Mouse (Mus musculus): ENCODE measurements around the gene Sdc1. TPM values are rescaled to one million over a fixed set of nuclear protein-coding genes. Genes with fewer than 3 reads are reported as not detected.

Gene Sdc1
- polyA plus RNA-seq, 1 experiment from 2014 or later: 35.0 TPM

- 73% methylated on average over 7 of the region's 7 CpGs for WGBS
Observed at GRCm38 (mm10) chr12:8761058-8761457, 10.1 kb upstream of the Sdc1 start.

GRCm38 (mm10) chr12:8762667-8763066 is 8.5 kb upstream of the Sdc1 start:
- H3K4me3 ChIP-seq (ENCODE audit: low read length): no peak overlapping the region
- 77% methylated on average over 2 of the region's 2 CpGs for WGBS
- H3K27me3 ChIP-seq (ENCODE audit: control insufficient read depth, insufficient read depth, low read length): no peaks in the 10 kb centered on the region
- H3K4me1 ChIP-seq (ENCODE audit: control insufficient read depth, insufficient read depth, low read length): no peaks in the 10 kb centered on the region
- no peak overlapping the region for H3K9ac ChIP-seq (ENCODE audit: low read length)
- peaks cover 5% of the 10 kb centered on the region; the same call in 1 of the 2 replicates for H3K9me3 ChIP-seq (replicated peaks; ENCODE audit: control insufficient read depth, low read length)
- H3K4me2 ChIP-seq (ENCODE audit: low read depth, low read length): no peak overlapping the region
- H3K27ac ChIP-seq (ENCODE audit: low read length): no peak overlapping the region
- no peak for ATAC-seq (replicated peaks; ENCODE audit: extremely low read depth, insufficient read depth, low FRiP score)
- peaks cover 5% of the 10 kb centered on the region for H3K36me3 ChIP-seq (ENCODE audit: control insufficient read depth, insufficient read depth)

More at GRCm38 (mm10) chr12:8761058-8761457, 10.1 kb upstream of the Sdc1 start:
- H3K9ac ChIP-seq (ENCODE audit: low read length): no peak overlapping the region
- ATAC-seq (replicated peaks; ENCODE audit: extremely low read depth, insufficient read depth, low FRiP score): no peak
- H3K4me2 ChIP-seq (ENCODE audit: low read depth, low read length): no peak overlapping the region
- H3K4me3 ChIP-seq (ENCODE audit: low read length): no peak overlapping the region
- no peaks in the 10 kb centered on the region for H3K27me3 ChIP-seq (ENCODE audit: control insufficient read depth, insufficient read depth, low read length)
- H3K9me3 ChIP-seq (replicated peaks; ENCODE audit: control insufficient read depth, low read length): peaks cover 6% of the 10 kb centered on the region; the same call in 1 of the 2 replicates
- no peaks in the 10 kb centered on the region for H3K4me1 ChIP-seq (ENCODE audit: control insufficient read depth, insufficient read depth, low read length)
- H3K36me3 ChIP-seq (ENCODE audit: control insufficient read depth, insufficient read depth): peaks cover 7% of the 10 kb centered on the region
- H3K27ac ChIP-seq (ENCODE audit: low read length): no peak overlapping the region

GRCm38 (mm10) chr12:8764221-8764930 is 6.7 kb upstream of the Sdc1 start:
- Histone ChIP-seq H3K36me3 (ENCODE audit: control insufficient read depth, insufficient read depth) (no peaks in the 10 kb centered on the region), H3K9ac (ENCODE audit: low read length) (no peak overlapping the region), H3K9me3 (replicated peaks; ENCODE audit: control insufficient read depth, low read length) (no peaks in the 10 kb centered on the region), H3K27ac (ENCODE audit: low read length) (no peak overlapping the region), H3K4me3 (ENCODE audit: low read length) (no peak overlapping the region), H3K4me2 (ENCODE audit: low read depth, low read length) (no peak overlapping the region), H3K27me3 (ENCODE audit: control insufficient read depth, insufficient read depth, low read length) (no peaks in the 10 kb centered on the region), H3K4me1 (ENCODE audit: control insufficient read depth, insufficient read depth, low read length) (no peaks in the 10 kb centered on the region)
- no peak for ATAC-seq (replicated peaks; ENCODE audit: extremely low read depth, insufficient read depth, low FRiP score)
- 66% methylated on average over 15 of the region's 15 CpGs for WGBS

GRCm38 (mm10) chr12:8771844-8772380 is 789 bp downstream of the Sdc1 start:
- H3K9me3 ChIP-seq (replicated peaks; ENCODE audit: control insufficient read depth, low read length): no peaks in the 10 kb centered on the region
- H3K4me3 ChIP-seq (ENCODE audit: low read length): peak overlapping the region; percentile 84
- H3K27me3 ChIP-seq (ENCODE audit: control insufficient read depth, insufficient read depth, low read length): no peaks in the 10 kb centered on the region
- H3K4me2 ChIP-seq (ENCODE audit: low read depth, low read length): peak overlapping the region; percentile 87
- ATAC-seq (replicated peaks; ENCODE audit: extremely low read depth, insufficient read depth, low FRiP score): peak; percentile 7; the same call in 1 of the 2 replicates
- under 1% methylated on average over 37 of the region's 37 CpGs for WGBS
- H3K4me1 ChIP-seq (ENCODE audit: control insufficient read depth, insufficient read depth, low read length): peaks cover 8% of the 10 kb centered on the region
- H3K27ac ChIP-seq (ENCODE audit: low read length): peak overlapping the region; percentile 47
- peak overlapping the region; percentile 86 for H3K9ac ChIP-seq (ENCODE audit: low read length)
- H3K36me3 ChIP-seq (ENCODE audit: control insufficient read depth, insufficient read depth): no peaks in the 10 kb centered on the region

- Histone ChIP-seq H3K9me3 (replicated peaks; ENCODE audit: control insufficient read depth, low read length) (no peaks in the 10 kb centered on the region), H3K9ac (ENCODE audit: low read length) (peak overlapping the region; percentile 86), H3K36me3 (ENCODE audit: control insufficient read depth, insufficient read depth) (no peaks in the 10 kb centered on the region), H3K4me1 (ENCODE audit: control insufficient read depth, insufficient read depth, low read length) (peaks cover 8% of the 10 kb centered on the region), H3K27me3 (ENCODE audit: control insufficient read depth, insufficient read depth, low read length) (no peaks in the 10 kb centered on the region), H3K27ac (ENCODE audit: low read length) (peak overlapping the region; percentile 47), H3K4me2 (ENCODE audit: low read depth, low read length) (peak overlapping the region; percentile 87), H3K4me3 (ENCODE audit: low read length) (peak overlapping the region; percentile 84)
- peak; percentile 47; the same call in 1 of the 2 replicates for ATAC-seq (replicated peaks; ENCODE audit: extremely low read depth, insufficient read depth, low FRiP score)
- WGBS: under 1% methylated on average over 54 of the region's 55 CpGs
Observed at GRCm38 (mm10) chr12:8772451-8773143, 1.5 kb downstream of the Sdc1 start.

- Histone ChIP-seq H3K27me3 (ENCODE audit: control insufficient read depth, insufficient read depth, low read length) (no peaks in the 10 kb centered on the region), H3K9ac (ENCODE audit: low read length) (peak overlapping the region; percentile 86), H3K9me3 (replicated peaks; ENCODE audit: control insufficient read depth, low read length) (no peaks in the 10 kb centered on the region), H3K4me1 (ENCODE audit: control insufficient read depth, insufficient read depth, low read length) (peaks cover 8% of the 10 kb centered on the region), H3K36me3 (ENCODE audit: control insufficient read depth, insufficient read depth) (no peaks in the 10 kb centered on the region), H3K4me3 (ENCODE audit: low read length) (peak overlapping the region; percentile 84), H3K4me2 (ENCODE audit: low read depth, low read length) (peak overlapping the region; percentile 87), H3K27ac (ENCODE audit: low read length) (no peak overlapping the region; the same call in 1 of the 2 replicates)
- ATAC-seq (replicated peaks; ENCODE audit: extremely low read depth, insufficient read depth, low FRiP score): no peak
- 50% methylated on average over 6 of the region's 6 CpGs for WGBS
Observed at GRCm38 (mm10) chr12:8773336-8773735, 2.2 kb downstream of the Sdc1 start.

GRCm38 (mm10) chr12:8774183-8774582 is 3.1 kb downstream of the Sdc1 start:
- Histone ChIP-seq H3K4me2 (ENCODE audit: low read depth, low read length) (no peak overlapping the region), H3K4me3 (ENCODE audit: low read length) (no peak overlapping the region), H3K4me1 (ENCODE audit: control insufficient read depth, insufficient read depth, low read length) (peaks cover 8% of the 10 kb centered on the region), H3K36me3 (ENCODE audit: control insufficient read depth, insufficient read depth) (no peaks in the 10 kb centered on the region), H3K9ac (ENCODE audit: low read length) (no peak overlapping the region), H3K27me3 (ENCODE audit: control insufficient read depth, insufficient read depth, low read length) (no peaks in the 10 kb centered on the region), H3K9me3 (replicated peaks; ENCODE audit: control insufficient read depth, low read length) (no peaks in the 10 kb centered on the region), H3K27ac (ENCODE audit: low read length) (no peak overlapping the region)
- no peak for ATAC-seq (replicated peaks; ENCODE audit: extremely low read depth, insufficient read depth, low FRiP score)

- Histone ChIP-seq H3K27ac (ENCODE audit: low read length) (no peak overlapping the region), H3K4me1 (ENCODE audit: control insufficient read depth, insufficient read depth, low read length) (peaks cover 10% of the 10 kb centered on the region), H3K36me3 (ENCODE audit: control insufficient read depth, insufficient read depth) (no peaks in the 10 kb centered on the region), H3K9ac (ENCODE audit: low read length) (no peak overlapping the region), H3K9me3 (replicated peaks; ENCODE audit: control insufficient read depth, low read length) (no peaks in the 10 kb centered on the region), H3K4me2 (ENCODE audit: low read depth, low read length) (no peak overlapping the region), H3K4me3 (ENCODE audit: low read length) (no peak overlapping the region), H3K27me3 (ENCODE audit: control insufficient read depth, insufficient read depth, low read length) (no peaks in the 10 kb centered on the region)
- 88% methylated on average over 7 of the region's 7 CpGs for WGBS
- no peak for ATAC-seq (replicated peaks; ENCODE audit: extremely low read depth, insufficient read depth, low FRiP score)
Observed at GRCm38 (mm10) chr12:8776206-8776605, 5.1 kb downstream of the Sdc1 start.

GRCm38 (mm10) chr12:8776741-8777140 is 5.6 kb downstream of the Sdc1 start:
- 75% methylated on average over 3 of the region's 3 CpGs for WGBS

More at GRCm38 (mm10) chr12:8776741-8777140, 5.6 kb downstream of the Sdc1 start:
- H3K4me3 ChIP-seq (ENCODE audit: low read length): no peak overlapping the region
- H3K27ac ChIP-seq (ENCODE audit: low read length): no peak overlapping the region
- H3K4me2 ChIP-seq (ENCODE audit: low read depth, low read length): no peak overlapping the region
- no peaks in the 10 kb centered on the region for H3K36me3 ChIP-seq (ENCODE audit: control insufficient read depth, insufficient read depth)
- ATAC-seq (replicated peaks; ENCODE audit: extremely low read depth, insufficient read depth, low FRiP score): no peak
- no peak overlapping the region for H3K9ac ChIP-seq (ENCODE audit: low read length)
- no peaks in the 10 kb centered on the region for H3K9me3 ChIP-seq (replicated peaks; ENCODE audit: control insufficient read depth, low read length)
- peaks cover 15% of the 10 kb centered on the region for H3K4me1 ChIP-seq (ENCODE audit: control insufficient read depth, insufficient read depth, low read length)
- no peaks in the 10 kb centered on the region for H3K27me3 ChIP-seq (ENCODE audit: control insufficient read depth, insufficient read depth, low read length)
